Mouse (Mus musculus) hindbrain, embryonic 15.5 days (tissue): ENCODE measurements at regions not wholly inside any gene's neighbourhood (a gene's known extent, or its start where the extent isn't known, plus 50 kb on each side); places are given as distances from the start of the nearest gene placed in this dataset.

Experiments used
- ATAC-seq: fragments of 200-750 bp; cut with Nextera tagmentation; 2 replicates; pipeline ENCODE4 v1.8.0; 2017; ENCODE audit warnings: low read depth, moderate number of reproducible peaks, moderate TSS enrichment; ENCODE audit not compliant: low FRiP score
- H3K27ac ChIP-seq: fragments of 300-500 bp; sonication (generic); replicated peaks from 2 replicates; pipeline ENCODE4 v1.5.1; 2015; ENCODE audit warnings: mild to moderate bottlenecking, inconsistent platforms
- H3K27me3 ChIP-seq: fragments of 300-500 bp; sonication (generic); 2 replicates; pipeline ENCODE4 v1.6.1; 2015; ENCODE audit warnings: control low read depth, inconsistent platforms
- H3K36me3 ChIP-seq: fragments of 300-500 bp; sonication (generic); 2 replicates; pipeline ENCODE4 v1.6.1; 2015; ENCODE audit warnings: control low read depth, inconsistent platforms
- H3K4me1 ChIP-seq: fragments of 300-500 bp; sonication (generic); replicated peaks from 2 replicates; pipeline ENCODE4 v1.6.1; 2015; ENCODE audit warnings: control low read depth, inconsistent platforms
- H3K4me2 ChIP-seq: fragments of 300-500 bp; sonication (generic); 2 replicates; pipeline ENCODE4 v1.6.1; 2015; ENCODE audit warnings: moderate library complexity, mild to moderate bottlenecking, inconsistent platforms
- H3K4me3 ChIP-seq: fragments of 300-500 bp; sonication (generic); 2 replicates; pipeline ENCODE4 v1.5.1; 2015; ENCODE audit warnings: mild to moderate bottlenecking, inconsistent platforms
- H3K9ac ChIP-seq: fragments of 300-500 bp; sonication (generic); 2 replicates; pipeline ENCODE4 v1.6.1; 2015; ENCODE audit warnings: inconsistent platforms
- H3K9me3 ChIP-seq: fragments of 300-500 bp; sonication (generic); 2 replicates; pipeline ENCODE4 v1.6.1; 2016; ENCODE audit warnings: control low read depth, inconsistent platforms
- WGBS: fragments of 180-500 bp; shearing (Covaris S2); methylation state at CpG from one replicate; pipeline ENCODE4 v1.1.7; 2015; 5-methylcytosine and 5-hydroxymethylcytosine counted together

DNA sequence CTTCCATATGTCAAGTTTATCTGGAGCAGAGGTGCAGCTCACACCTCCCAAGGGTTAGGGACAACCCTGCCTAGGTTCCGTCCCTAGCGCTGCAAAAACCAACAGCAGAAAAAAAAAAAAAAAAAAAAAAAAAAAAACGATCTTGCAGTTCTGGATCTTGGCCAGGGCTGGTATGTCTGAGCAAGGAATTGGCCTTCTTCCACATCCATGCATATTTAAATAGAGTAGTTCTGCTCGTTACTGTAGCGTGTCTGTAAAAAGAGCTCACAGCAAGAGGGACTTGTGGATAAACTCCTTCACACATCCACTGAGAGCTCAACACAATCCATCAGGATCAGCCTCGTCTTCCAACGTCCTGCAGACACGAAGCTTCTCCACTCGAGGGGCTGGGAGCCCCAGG is 639.4 kb upstream of the Adam5 start:
- Histone ChIP-seq H3K27ac (peak overlapping the region; percentile 49; the same call in 1 of the 2 replicates), H3K27me3 (no peaks in the 10 kb centered on the region), H3K4me1 (peaks cover 34% of the 10 kb centered on the region), H3K4me3 (no peak overlapping the region), H3K9me3 (no peaks in the 10 kb centered on the region), H3K9ac (no peak overlapping the region), H3K4me2 (no peak overlapping the region), H3K36me3 (no peaks in the 10 kb centered on the region)
- ATAC-seq = no peak
- 33% methylated on average over 9 of the region's 9 CpGs for WGBS

DNA sequence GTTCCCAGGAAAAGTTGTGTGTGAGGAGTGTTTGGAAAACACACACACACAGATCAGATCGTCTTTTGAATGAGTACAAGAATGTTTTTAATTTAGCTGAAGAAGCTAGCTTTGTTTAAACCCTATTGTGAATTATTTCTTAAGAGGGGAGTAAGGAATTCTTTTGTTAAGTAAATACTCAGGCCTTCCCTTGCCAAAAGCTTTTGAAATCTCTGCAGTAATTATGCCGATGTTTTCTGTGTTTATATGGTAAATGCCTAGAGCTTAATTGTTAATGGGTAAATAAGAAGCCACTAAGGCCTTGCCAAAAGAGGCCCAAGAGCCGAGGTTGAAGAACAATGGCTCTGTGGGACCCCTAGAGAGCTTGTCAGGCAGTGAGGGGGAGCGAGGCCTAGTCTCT is 638.3 kb upstream of the Adam5 start:
- Histone ChIP-seq H3K9ac (no peak overlapping the region), H3K9me3 (no peaks in the 10 kb centered on the region), H3K36me3 (no peaks in the 10 kb centered on the region), H3K4me1 (peaks cover 34% of the 10 kb centered on the region), H3K4me2 (no peak overlapping the region), H3K4me3 (no peak overlapping the region), H3K27ac (0 out of 2 replicates have a peak overlapping the region, but pooled peaks have one; percentile 32), H3K27me3 (no peaks in the 10 kb centered on the region)
- 14% methylated on average over 4 of the region's 4 CpGs for WGBS
- no peak for ATAC-seq

DNA sequence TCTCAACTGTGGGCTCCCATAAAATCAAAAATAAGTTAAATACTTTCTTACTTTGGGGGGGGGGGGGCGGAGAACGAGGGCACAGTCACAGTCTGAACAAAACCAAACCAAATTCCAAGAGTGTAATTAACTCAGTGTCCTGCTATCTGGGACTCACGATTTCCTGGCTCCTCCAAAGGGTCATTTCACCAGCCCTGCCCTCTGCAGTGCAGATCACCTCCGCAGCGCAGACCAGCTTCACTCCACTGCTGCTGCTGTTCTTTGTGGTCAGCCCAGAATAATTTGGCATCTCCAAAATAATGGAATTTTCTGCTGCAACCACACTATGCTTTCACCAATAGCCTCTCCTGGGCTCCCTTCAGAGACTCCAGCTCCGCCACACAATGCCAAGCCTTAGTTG is 631.5 kb upstream of the Adam5 start:
- H3K4me3 ChIP-seq = no peak overlapping the region
- no peaks in the 10 kb centered on the region for H3K4me1 ChIP-seq
- no peaks in the 10 kb centered on the region for H3K36me3 ChIP-seq
- no peak overlapping the region for H3K9ac ChIP-seq
- H3K9me3 ChIP-seq = no peaks in the 10 kb centered on the region
- H3K27me3 ChIP-seq = no peaks in the 10 kb centered on the region
- H3K4me2 ChIP-seq = no peak overlapping the region
- no peak overlapping the region for H3K27ac ChIP-seq
- no peak for ATAC-seq
- 78% methylated on average over 6 of the region's 6 CpGs for WGBS

DNA sequence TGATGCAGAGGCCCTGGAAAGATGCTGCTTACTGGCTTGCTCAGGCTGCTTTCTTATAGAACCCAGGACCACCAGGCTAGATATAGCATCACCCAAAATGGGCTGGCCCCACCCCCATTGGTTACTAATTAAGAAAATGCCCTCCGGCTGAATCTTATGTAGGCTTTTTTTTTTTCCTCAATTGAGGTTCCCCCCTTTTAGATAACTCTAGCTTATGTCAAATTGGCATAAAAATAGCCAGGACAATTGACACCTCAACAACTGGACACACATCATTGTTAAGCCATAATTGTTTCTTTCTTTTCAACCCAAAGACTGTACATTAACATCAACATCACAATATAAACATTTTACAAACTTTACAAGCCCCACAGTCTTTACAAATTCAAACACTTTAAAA is 630.8 kb upstream of the Adam5 start:
- H3K9me3 ChIP-seq = no peaks in the 10 kb centered on the region
- no peak overlapping the region for H3K9ac ChIP-seq
- WGBS = 66% methylated on average over 1 of the region's 1 CpGs
- ATAC-seq = no peak
- H3K4me2 ChIP-seq = no peak overlapping the region
- no peak overlapping the region for H3K4me3 ChIP-seq
- H3K4me1 ChIP-seq = no peaks in the 10 kb centered on the region
- H3K36me3 ChIP-seq = no peaks in the 10 kb centered on the region
- no peaks in the 10 kb centered on the region for H3K27me3 ChIP-seq
- no peak overlapping the region for H3K27ac ChIP-seq

DNA sequence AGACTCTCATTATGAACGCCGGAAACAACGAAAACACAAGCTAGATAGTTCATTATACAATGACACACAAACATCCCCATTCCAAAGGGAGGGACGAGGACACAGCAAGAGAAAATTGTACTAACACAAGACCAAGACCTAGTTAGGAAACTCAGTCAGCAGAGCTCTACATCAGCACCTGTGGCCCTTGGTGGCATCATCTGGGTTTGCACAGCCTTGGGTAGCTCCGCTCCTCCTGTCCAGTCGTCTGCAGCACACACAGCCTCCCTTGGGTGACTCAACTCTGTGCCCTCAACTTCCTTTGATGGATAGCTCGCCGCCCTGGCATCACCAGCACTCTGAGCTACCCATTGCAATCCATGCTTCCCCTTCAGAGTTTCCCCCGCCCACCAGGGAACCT is 629.7 kb upstream of the Adam5 start:
- Histone ChIP-seq H3K4me3 (no peak overlapping the region), H3K4me2 (no peak overlapping the region), H3K4me1 (no peaks in the 10 kb centered on the region), H3K9ac (no peak overlapping the region), H3K27ac (no peak overlapping the region), H3K9me3 (no peaks in the 10 kb centered on the region), H3K27me3 (no peaks in the 10 kb centered on the region), H3K36me3 (no peaks in the 10 kb centered on the region)
- 92% methylated on average over 9 of the region's 9 CpGs for WGBS
- ATAC-seq = no peak

DNA sequence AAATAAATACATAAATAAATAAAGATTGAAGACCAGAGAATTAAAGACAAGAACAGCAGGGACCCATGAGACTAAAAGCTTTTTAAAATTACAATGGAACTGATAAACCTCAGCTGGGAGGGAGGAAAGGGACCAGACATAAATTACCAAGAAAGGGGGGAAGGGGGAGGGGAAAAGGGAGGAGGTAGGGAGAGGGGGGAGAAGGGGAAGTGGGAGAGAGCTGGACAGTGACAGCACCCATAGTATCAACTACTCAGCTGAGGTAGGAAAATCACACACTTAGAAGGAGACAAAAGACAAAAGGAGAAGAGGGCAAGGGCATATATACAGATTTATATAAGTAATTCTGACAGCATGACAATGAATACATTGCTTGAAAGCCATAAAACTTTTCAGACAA is 626.4 kb upstream of the Adam5 start:
- Histone ChIP-seq H3K4me2 (no peak overlapping the region), H3K9ac (no peak overlapping the region), H3K36me3 (no peaks in the 10 kb centered on the region), H3K9me3 (no peaks in the 10 kb centered on the region), H3K27ac (no peak overlapping the region), H3K27me3 (no peaks in the 10 kb centered on the region), H3K4me1 (no peaks in the 10 kb centered on the region), H3K4me3 (no peak overlapping the region)
- ATAC-seq = no peak

DNA sequence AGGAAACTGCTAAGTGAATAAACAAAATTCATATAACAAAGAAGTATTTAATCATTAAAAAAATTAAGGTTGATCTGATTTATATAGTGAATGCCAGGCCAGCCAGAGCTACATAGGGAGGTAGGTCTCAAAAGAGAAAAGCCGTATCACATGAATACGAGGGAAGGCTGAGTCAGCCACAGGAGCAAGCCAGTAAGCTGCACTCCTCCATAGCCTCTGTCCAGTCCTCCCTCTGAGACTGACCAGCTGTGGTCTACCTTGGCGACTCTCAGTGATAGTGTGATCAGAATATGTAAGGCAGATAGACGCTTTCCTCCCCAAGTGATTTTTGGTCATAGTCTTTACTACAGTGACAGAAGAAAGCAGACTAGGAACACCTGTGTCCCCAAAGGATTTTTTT is 625.4 kb upstream of the Adam5 start:
- H3K9ac ChIP-seq = no peak overlapping the region
- no peak for ATAC-seq
- no peak overlapping the region for H3K27ac ChIP-seq
- H3K4me1 ChIP-seq = no peaks in the 10 kb centered on the region
- no peak overlapping the region for H3K4me2 ChIP-seq
- H3K27me3 ChIP-seq = no peaks in the 10 kb centered on the region
- 90% methylated on average over 4 of the region's 4 CpGs for WGBS
- H3K9me3 ChIP-seq = no peaks in the 10 kb centered on the region
- H3K4me3 ChIP-seq = no peak overlapping the region
- H3K36me3 ChIP-seq = no peaks in the 10 kb centered on the region

DNA sequence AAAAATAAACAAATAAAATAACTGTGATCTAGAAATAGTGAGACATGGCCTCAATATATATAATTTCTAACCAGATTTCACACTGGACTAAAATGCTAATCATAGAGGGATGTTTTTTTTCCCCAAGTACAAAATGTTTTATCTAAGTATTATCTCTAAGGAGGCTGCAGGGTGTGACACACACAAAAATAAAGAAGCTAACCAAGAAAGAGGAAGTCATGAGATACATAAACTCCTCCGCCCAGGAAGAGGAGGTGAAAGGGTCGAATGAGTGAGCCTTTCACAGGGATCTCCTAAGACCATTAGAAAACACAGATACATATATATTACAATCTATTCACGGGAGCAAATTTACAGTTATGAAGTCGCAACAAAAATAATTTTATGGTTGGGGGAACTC is 623.7 kb upstream of the Adam5 start:
- ATAC-seq = no peak
- Histone ChIP-seq H3K27me3 (no peaks in the 10 kb centered on the region), H3K4me1 (no peaks in the 10 kb centered on the region), H3K9ac (no peak overlapping the region), H3K4me3 (no peak overlapping the region), H3K9me3 (no peaks in the 10 kb centered on the region), H3K36me3 (no peaks in the 10 kb centered on the region), H3K4me2 (no peak overlapping the region), H3K27ac (no peak overlapping the region)
- 89% methylated on average over 4 of the region's 4 CpGs for WGBS

DNA sequence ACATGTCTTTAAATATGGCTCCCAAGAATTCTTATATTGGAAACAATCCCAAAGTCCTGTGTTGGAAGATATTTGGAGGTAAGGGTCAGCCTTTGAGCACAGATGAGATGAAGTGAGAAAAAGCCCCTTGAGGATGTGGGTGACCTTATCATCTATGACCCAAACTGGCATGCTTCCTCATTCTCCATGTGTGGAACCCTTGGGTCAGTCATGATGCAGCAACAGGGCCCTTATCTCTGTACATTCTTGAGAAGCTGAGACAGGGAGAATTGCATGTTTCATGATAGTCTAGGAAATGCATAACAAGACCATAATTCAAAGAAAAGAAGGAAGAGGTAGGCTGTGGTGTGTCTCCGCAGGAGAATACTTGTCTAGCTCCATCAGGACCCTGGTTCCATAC is 621.8 kb upstream of the Adam5 start:
- Histone ChIP-seq H3K9me3 (no peaks in the 10 kb centered on the region), H3K4me1 (peaks cover 4% of the 10 kb centered on the region), H3K4me3 (no peak overlapping the region), H3K27me3 (no peaks in the 10 kb centered on the region), H3K4me2 (no peak overlapping the region), H3K9ac (no peak overlapping the region), H3K36me3 (no peaks in the 10 kb centered on the region), H3K27ac (no peak overlapping the region)
- no peak for ATAC-seq
- 100% methylated on average over 1 of the region's 1 CpGs for WGBS

DNA sequence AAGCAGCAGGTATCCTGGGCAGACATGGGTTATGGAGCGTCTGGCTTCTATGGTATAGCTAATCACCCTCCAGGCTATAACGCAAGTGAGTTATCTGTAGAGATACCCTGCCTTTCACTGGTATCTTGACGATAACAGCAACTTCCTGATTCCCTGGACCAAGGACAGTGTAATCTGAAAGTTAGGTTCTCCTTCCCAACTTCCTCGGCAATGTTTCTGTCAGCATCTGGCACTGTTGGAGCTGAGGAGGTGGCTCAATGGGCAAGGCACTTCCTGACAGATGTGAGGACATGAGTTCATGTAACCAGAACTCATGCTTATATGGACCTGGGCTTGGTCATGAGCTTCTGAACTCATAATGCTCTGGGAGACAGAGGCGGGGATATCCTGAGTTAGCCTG is 620.9 kb upstream of the Adam5 start:
- no peak overlapping the region for H3K27ac ChIP-seq
- no peak for ATAC-seq
- H3K9ac ChIP-seq = no peak overlapping the region
- 82% methylated on average over 5 of the region's 5 CpGs for WGBS
- no peaks in the 10 kb centered on the region for H3K27me3 ChIP-seq
- H3K36me3 ChIP-seq = no peaks in the 10 kb centered on the region
- peaks cover 13% of the 10 kb centered on the region for H3K4me1 ChIP-seq
- H3K9me3 ChIP-seq = no peaks in the 10 kb centered on the region
- H3K4me3 ChIP-seq = no peak overlapping the region
- H3K4me2 ChIP-seq = no peak overlapping the region

DNA sequence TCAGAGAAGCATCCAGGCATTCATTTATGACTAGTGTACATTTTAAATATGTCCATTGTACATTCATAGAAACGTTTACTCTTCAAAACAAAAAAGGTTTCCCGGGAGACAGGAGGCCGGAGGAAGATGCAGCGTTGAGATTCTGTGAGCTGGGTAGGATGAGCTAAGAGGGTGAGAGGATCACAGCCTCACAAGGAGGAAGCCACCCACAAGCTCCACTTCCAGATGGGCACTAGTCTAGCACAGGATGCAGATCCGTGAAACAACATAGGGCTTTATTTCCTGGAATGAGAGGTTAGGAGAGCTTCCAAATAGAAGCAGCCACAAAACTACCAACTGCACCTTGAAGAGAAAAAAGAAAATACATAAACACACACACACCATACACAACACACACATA is 619.4 kb upstream of the Adam5 start:
- Histone ChIP-seq H3K27ac (no peak overlapping the region), H3K4me3 (no peak overlapping the region), H3K4me2 (no peak overlapping the region), H3K27me3 (no peaks in the 10 kb centered on the region), H3K4me1 (peaks cover 13% of the 10 kb centered on the region), H3K9ac (no peak overlapping the region), H3K36me3 (no peaks in the 10 kb centered on the region), H3K9me3 (no peaks in the 10 kb centered on the region)
- 70% methylated on average over 5 of the region's 5 CpGs for WGBS
- no peak for ATAC-seq

DNA sequence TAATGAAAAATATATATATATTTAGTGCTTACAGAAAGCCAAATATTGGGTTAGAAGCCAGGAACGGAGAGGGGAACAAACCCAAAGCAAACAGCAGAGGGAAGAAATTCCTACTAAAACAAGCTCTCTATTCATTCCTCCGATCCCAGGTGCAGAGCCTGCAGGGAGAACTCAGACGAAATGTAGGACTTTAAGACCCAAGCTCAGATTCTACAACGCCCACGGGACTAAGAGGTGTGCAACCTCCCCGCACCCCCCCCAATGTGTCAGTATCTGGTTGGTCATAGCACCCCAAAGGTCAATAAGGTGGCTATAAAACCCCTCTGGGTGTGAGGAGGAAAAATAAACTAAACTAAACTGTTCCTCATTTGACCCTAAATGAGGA is 616.9 kb upstream of the Adam5 start:
- no peaks in the 10 kb centered on the region for H3K27me3 ChIP-seq
- no peaks in the 10 kb centered on the region for H3K9me3 ChIP-seq
- no peak overlapping the region for H3K27ac ChIP-seq
- H3K4me1 ChIP-seq = peaks cover 13% of the 10 kb centered on the region
- H3K4me2 ChIP-seq = peak overlapping the region; percentile 36
- H3K9ac ChIP-seq = 0 out of 2 replicates have a peak overlapping the region, but pooled peaks have one; percentile 1
- H3K36me3 ChIP-seq = no peaks in the 10 kb centered on the region
- no peak overlapping the region for H3K4me3 ChIP-seq
- ATAC-seq = no peak
- 50% methylated on average over 6 of the region's 6 CpGs for WGBS

DNA sequence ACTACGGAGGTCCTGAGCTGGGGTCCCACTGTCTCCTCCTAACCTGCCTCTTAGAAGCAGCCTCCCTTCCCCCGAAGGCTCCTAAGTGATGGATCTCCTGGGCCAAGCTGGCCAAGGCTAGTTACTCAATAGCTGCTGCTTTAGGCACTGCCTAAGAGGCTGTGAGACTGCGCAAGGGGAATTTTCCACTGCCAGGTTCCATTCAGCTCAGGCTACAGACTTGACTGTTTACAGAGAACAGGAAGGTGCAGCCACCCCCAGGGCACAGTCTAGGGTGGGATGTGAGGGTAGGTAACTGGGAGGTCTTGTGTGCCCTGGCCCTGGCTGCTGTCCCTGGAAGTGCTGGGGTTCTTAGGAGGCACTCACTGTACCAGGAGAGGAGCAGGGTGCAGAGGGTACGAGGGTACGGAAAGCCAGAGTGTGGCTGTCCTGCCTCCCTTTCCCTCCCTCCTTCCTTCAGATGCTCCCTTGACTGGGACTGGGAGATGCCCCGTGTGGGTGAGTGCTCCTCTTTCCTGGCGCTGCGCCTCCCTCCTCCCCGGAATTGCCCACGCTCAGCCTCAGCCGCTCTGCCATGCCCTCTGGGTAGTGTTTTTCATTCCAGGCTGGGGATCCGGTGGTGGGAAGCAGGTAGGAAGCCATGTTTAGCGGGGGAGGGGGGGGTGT is 616.4 kb upstream of the Adam5 start:
- Histone ChIP-seq H3K4me3 (no peak overlapping the region), H3K4me2 (peak overlapping the region; percentile 36), H3K27ac (no peak overlapping the region), H3K4me1 (peaks cover 13% of the 10 kb centered on the region), H3K27me3 (no peaks in the 10 kb centered on the region), H3K9ac (0 out of 2 replicates have a peak overlapping the region, but pooled peaks have one; percentile 1), H3K9me3 (no peaks in the 10 kb centered on the region), H3K36me3 (no peaks in the 10 kb centered on the region)
- ATAC-seq = peak; percentile 59; the same call in 1 of the 2 replicates
- WGBS = 25% methylated on average over 12 of the region's 13 CpGs
